Mouse (Mus musculus): ENCODE results near the gene Urad. TPM values are rescaled to one million over a fixed set of nuclear protein-coding genes. Genes with fewer than 3 reads are reported as not detected.
A peak's percentile ranks its signal among the peaks of the same experiment; 100 is the strongest.

Gene Urad
- total RNA-seq, 2 experiments from 2014 or later: not detected

- ATAC-seq (replicated peaks; ENCODE audit: low FRiP score, low TSS enrichment, poor library complexity, severe bottlenecking): no peak
Observed at GRCm38 (mm10) chr5:147329946-147330345, 7.7 kb upstream of the Urad start.

- no peak for ATAC-seq (replicated peaks; ENCODE audit: low FRiP score, low TSS enrichment, poor library complexity, severe bottlenecking)
Observed at GRCm38 (mm10) chr5:147327636-147328035, 5.4 kb upstream of the Urad start.

- ATAC-seq (replicated peaks; ENCODE audit: low FRiP score, low TSS enrichment, poor library complexity, severe bottlenecking): no peak
Observed at GRCm38 (mm10) chr5:147325931-147326330, 3.7 kb upstream of the Urad start.

- peak; percentile 81 for ATAC-seq (replicated peaks; ENCODE audit: low FRiP score, low TSS enrichment, poor library complexity, severe bottlenecking)
Observed at GRCm38 (mm10) chr5:147323237-147323917, 1.1 kb upstream of the Urad start.

DNA sequence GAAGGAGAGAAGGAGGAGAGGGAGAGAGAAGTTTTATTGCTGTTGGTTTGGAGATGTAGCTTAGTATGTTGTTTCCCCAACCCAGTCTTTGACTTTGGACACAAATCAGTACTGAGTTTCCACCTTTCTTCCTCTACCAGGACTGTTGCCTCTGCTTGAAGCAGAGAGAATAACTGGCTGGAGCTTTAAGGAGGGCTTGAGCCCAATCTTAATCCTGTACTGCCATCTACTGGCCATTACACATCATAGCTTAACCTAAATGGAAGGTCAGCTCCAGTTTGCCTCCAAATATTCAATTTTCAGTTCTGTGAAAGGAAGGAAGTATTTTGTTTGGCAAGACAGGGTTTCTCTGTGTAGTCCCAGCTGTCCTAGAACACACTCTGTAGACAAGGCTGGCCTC lies 2.6 kb downstream of the Urad start:
- ATAC-seq (replicated peaks; ENCODE audit: low FRiP score, low TSS enrichment, poor library complexity, severe bottlenecking): peak; percentile 70

GRCm38 (mm10) chr5:147317991-147318390 lies 4.2 kb downstream of the Urad start:
- ATAC-seq (replicated peaks; ENCODE audit: low FRiP score, low TSS enrichment, poor library complexity, severe bottlenecking): no peak

GRCm38 (mm10) chr5:147317321-147317720 lies 4.9 kb downstream of the Urad start:
- ATAC-seq (replicated peaks; ENCODE audit: low FRiP score, low TSS enrichment, poor library complexity, severe bottlenecking): no peak

GRCm38 (mm10) chr5:147315432-147316075 lies 6.7 kb downstream of the Urad start:
- ATAC-seq (replicated peaks; ENCODE audit: low FRiP score, low TSS enrichment, poor library complexity, severe bottlenecking): no peak; the same call in 1 of the 2 replicates

DNA sequence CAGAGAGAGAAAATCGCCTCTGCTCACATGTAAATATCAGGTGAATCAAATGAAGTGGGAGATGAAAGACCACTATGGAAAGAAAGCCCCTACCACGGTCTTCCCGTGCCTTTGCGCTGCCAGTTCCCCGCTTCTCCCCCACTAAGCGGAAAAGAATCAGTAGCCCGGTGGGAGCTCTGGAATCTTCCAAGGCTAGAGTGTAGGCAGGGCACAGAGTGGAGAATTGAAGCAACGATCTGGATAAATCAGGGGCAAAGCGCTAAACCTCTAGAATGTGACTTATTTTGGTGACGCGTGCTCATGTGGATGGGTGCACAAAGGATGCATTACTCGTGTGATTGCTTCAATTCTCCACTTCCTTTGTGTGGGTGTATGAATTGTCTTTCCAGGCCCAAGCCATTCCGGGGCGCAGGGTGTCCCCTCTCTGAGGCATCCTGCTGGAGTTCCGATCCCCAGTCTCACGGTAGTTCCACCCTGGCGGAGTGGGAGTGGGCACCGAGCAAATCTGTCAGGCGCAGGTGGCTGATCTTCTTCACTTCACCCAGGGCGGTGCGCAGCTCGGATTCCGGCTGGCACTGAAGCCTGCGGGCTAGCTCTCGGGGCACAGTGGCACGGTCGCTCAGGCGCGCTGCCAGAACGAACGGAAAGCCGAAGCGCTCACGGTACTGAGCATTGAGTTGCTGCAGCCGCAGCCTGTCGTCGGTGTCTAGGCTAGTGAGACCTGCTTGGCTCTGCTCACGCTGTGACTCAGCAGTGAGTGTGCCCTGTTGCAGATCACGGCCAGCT lies 7.4 kb downstream of the Urad start:
- ATAC-seq (replicated peaks; ENCODE audit: low FRiP score, low TSS enrichment, poor library complexity, severe bottlenecking): peak; percentile 46; the same call in 1 of the 2 replicates

DNA sequence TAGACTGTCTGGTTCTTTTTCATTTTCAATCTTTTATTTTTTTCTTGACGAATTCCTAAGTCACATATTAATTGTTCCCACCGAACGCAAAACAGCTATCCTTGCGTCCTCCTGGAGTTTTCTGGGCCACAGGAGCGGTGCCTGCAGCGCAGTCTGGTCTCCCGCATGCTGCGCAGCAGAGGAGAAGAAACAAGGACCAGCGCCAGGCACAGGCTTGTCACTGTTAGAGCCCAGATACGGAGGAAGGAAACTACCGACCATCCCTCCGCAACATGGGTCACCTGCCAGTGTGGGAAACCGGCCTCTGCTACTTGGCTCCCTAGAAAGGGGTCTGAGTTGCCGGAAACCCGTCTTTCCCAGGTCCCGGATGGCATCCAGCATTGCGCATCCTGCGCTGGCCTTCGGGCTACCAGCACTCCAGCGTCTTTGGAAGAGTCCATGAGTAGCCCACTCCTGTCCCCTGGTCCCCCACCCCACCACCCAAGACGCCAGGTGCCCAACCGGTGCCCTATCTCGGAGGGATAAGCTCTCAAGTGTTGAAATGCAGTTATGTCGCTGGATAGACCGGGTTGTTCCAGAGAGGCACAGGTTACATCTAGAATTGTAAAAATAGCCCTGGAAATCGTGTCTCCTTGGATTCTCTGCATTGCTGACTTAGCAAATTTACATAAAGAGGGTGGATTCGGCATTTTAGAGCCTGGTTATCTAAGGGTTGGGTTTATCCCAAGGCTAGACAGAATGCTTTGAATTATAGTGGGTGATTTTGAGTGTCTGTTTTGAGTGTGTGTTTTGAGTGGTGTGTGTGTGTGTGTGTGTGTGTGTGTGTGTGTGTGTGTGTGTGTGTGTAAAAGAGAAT lies 9.2 kb downstream of the Urad start:
- no peak for ATAC-seq (replicated peaks; ENCODE audit: low FRiP score, low TSS enrichment, poor library complexity, severe bottlenecking)

DNA sequence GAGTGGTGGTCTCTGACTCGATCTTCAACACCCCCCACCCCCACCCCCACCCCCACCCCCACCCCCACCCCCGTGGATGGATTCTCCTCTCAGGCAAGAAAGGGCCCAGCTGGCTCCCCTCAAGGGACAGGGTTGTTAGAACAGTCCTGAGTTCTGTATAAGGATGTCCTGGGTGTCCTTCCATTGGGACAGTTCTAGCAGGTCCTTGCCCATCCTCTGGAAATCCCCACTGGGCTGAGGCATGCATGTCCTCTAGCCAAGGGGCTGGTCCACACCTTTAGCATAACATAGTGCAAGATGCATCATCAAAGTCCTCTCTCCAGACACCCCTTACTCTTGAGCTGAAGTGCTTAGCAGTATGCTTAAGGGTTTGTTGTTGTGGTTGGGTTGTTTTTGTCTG lies 12.5 kb downstream of the Urad start:
- ATAC-seq (replicated peaks; ENCODE audit: low FRiP score, low TSS enrichment, poor library complexity, severe bottlenecking): no peak

GRCm38 (mm10) chr5:147308451-147308850 lies 13.8 kb downstream of the Urad start:
- ATAC-seq (replicated peaks; ENCODE audit: low FRiP score, low TSS enrichment, poor library complexity, severe bottlenecking): no peak

DNA sequence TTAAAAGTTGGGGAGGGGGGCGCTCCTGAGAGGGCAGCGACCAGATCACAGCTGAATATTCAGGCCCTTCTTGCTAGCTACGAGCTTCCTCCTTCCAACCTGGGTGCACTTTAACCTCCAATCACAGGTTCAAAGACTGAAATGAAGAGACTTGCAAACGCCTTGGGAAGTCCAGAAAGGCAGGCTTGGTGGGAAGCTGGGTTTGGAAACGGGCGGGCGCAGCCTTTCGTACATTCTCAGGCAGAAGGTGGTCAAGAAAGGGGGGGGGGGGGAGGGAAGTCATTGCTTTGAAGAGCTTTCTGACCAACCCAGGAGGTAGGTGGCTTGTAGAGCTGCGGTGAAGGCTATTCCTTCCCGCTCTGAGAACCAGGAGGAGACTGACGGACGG lies 14.8 kb downstream of the Urad start:
- ATAC-seq (replicated peaks; ENCODE audit: low FRiP score, low TSS enrichment, poor library complexity, severe bottlenecking): no peak

DNA sequence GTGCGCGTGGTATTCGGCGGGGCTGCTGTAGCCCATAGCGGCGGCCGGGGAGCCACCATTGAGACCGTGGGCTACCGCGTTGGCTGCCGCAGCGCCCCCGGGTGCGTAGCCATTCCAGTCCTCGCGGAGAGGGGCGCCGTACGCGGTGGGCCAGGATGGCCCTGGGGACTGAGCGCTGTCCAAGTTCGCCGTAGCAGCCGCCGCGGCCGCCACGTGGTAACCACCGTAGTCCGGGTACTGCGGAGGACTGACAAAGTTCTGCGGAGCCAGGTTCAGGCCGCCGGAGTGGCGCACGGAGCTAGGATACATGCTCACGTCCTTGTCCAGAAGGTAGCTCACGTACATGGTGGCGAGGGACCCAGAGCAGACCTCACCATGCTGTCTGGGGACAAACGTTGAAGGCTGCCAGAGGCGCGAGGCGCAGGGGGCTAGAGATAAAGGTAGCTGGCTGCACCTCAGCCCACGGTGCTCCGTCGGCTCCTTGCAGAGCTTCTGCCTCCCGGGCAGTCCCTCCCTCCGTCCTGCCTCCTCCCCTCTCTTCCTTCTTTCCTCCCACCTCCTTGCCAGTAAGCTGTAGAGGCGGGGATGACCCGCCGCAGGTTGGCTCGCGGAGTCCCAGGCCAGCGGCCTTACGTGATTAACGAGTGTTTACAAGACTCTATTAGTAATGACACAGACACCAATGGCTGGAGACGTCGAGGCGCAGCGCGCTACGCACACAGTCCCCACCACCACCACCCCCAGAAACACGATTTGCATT lies 15.4 kb downstream of the Urad start, which contains the start of gene Cdx2:
Gene Cdx2 (minus strand): TSS at position 633 of the 760 bp plus-strand sequence.
- ATAC-seq (replicated peaks; ENCODE audit: low FRiP score, low TSS enrichment, poor library complexity, severe bottlenecking): no peak

DNA sequence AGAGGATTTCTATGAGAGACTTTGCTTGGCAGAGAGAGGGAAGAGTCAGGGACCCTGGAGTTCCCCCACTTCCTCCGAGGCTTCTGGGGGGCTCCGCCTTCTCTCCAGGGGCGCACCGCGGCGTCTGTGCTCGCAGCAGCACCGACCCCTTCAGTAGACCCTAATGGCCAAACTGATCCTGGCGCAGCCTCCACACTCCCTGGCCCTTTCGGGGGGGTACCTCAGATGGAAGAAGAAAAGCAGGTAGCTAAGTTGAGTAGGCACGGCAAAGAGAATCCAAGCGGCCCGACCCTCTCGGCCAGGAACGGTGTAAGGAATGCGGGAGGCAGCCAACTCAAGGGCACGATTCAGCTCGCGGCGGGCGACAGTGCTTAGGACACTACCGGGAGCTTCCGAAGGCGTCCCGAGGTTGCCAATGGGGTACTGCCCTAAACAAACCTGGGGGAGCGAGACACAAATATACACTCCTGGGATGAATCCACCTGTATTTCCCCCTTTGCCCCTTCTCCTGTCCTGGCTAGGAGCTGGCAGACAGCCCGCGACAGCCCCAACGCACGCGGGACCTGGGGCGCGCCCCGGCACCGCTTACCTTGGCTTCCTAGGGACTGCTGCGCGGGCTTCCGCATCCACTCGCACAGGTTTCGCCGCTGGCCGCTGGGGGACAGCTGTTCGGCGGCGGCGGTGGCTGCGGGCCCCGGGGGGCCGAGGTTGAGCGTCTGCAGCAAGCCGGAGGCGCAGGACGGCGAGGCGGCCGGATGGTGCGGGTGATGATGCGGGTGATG lies 16.2 kb downstream of the Urad start:
- ATAC-seq (replicated peaks; ENCODE audit: low FRiP score, low TSS enrichment, poor library complexity, severe bottlenecking): no peak

DNA sequence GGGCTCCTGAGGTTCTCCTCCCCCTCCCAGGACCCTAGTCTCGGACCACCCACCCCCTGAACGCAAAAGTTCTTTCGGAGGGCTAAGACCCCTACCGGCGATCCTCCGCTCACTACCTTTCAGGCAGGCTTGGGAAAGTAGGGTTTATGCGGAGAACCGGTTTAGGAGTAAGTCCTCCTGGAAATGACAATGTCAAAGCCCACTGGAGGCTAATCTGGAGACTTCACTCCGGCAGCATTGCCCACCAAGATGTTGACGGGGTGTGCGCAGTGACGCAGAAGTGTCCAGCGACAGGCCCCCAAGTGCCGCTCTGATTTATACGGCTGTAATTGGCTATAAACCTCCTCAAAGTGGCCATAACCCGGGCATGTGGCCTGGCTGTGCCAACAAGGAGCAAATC lies 17.1 kb downstream of the Urad start:
- no peak for ATAC-seq (replicated peaks; ENCODE audit: low FRiP score, low TSS enrichment, poor library complexity, severe bottlenecking)

DNA sequence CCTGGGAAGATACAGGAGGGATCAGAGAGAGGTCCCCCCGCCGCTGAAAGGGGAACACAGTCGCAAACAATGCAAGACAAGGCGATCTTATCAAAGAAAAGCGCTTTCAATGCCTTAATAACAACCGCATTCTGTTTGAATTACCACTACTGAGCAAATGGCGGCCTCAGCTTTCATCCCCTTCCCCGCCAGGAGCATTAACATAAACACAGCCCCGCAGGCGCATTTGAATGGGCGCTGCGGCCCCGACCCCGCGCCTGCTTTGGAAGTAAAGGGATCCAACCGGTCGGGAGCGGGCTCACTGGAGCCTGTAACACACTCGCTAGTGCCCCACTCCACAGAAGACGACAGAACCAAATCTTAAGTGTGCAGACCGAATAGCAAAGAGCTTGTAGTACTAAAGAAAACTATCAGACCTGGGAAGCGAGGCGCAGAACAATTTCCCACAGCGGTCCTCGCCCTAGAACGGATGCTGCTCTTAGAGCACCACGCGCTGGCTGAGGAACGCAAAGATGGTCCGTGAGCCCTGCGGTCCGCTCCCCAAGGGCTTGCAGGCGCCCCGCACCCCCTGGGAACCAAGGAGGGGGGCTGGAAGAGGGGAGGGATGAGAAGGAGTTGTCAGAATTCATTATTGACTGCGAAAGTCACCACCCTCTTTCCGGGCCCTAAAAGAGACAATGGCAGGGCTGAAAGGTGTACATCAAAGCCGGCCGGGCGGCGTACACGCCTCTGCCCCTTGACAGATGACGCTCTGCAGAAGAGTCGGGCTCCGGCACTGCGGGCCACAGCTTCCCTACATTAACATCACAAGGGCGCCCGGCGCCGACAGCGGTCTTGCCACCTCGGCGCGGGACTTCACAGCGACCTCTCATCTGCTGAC lies 17.7 kb downstream of the Urad start:
- ATAC-seq (replicated peaks; ENCODE audit: low FRiP score, low TSS enrichment, poor library complexity, severe bottlenecking): no peak
